Mouse (Mus musculus) spleen, adult 2 months (tissue): ENCODE results near the gene Lgr4.

ENCODE experiments used
- CTCF ChIP-seq: fragments of 200-500 bp; IDR thresholded peaks from 2 replicates; pipeline ENCODE4 v1.5.1; 2011; ENCODE audit warnings: mild to moderate bottlenecking, inconsistent platforms; ENCODE audit not compliant: insufficient read depth, insufficient read length, insufficient replicate concordance; ENCODE audit errors: extremely low read depth
- POLR2A ChIP-seq: fragments of 200-500 bp; IDR thresholded peaks from 2 replicates; pipeline ENCODE4 v1.6.1; 2011; ENCODE audit warnings: low read depth, low read length, inconsistent platforms

- TF ChIP-seq CTCF (no peak), POLR2A (no peak)
Measured at GRCm38 (mm10) chr2:109884507-109884906, 32.9 kb upstream of the Lgr4 start.
